Mouse (Mus musculus) CD8-positive naive resting alpha-beta T cell, adult 2 months (primary cell): ENCODE results near the gene Olfr1443.
"Not testable (repeated sequence)": the region's sequence is repeated elsewhere in the genome, so short reads cannot be mapped to it uniquely, and the experiment has no call there.

Experiments
- DNase-seq, 2 experiments: peaks; one replicate each; pipeline ENCODE4 v3.0.0; 2022; ENCODE audit warnings: low read depth in 2 of 2, low spot score in 2 of 2

Olfr1443 gene

GRCm38 (mm10) chr19:12677812-12678211 lies at the start of gene Olfr1443:
Gene Olfr1443 (plus strand): TSS chr19:12678112.
- DNase-seq: no peak

GRCm38 (mm10) chr19:12633176-12633575 lies 44.7 kb upstream of the Olfr1443 start, which contains the start of gene Glyat:
Gene Glyat (plus strand): TSS chr19:12633308.
- no peak for DNase-seq

GRCm38 (mm10) chr19:12634259-12634658 lies 43.7 kb upstream of the Olfr1443 start:
- no peak for DNase-seq

GRCm38 (mm10) chr19:12634963-12635362 lies 42.9 kb upstream of the Olfr1443 start:
- DNase-seq: no peak

GRCm38 (mm10) chr19:12636863-12637262 lies 41.0 kb upstream of the Olfr1443 start:
- DNase-seq: no peak

GRCm38 (mm10) chr19:12638049-12638448 lies 39.9 kb upstream of the Olfr1443 start:
- no peak for DNase-seq

- no peak for DNase-seq
Observed at GRCm38 (mm10) chr19:12649511-12649910, 28.4 kb upstream of the Olfr1443 start.

GRCm38 (mm10) chr19:12666156-12666555 lies 11.8 kb upstream of the Olfr1443 start:
- DNase-seq: no peak

GRCm38 (mm10) chr19:12668601-12669000 lies 9.3 kb upstream of the Olfr1443 start:
- DNase-seq: not testable (repeated sequence)

GRCm38 (mm10) chr19:12670139-12670538 lies 7.8 kb upstream of the Olfr1443 start, which contains the start of gene Olfr1442:
Gene Olfr1442 (plus strand): TSS chr19:12670439.
- no peak for DNase-seq

GRCm38 (mm10) chr19:12671051-12671450 lies 6.9 kb upstream of the Olfr1443 start:
- DNase-seq: no peak

- DNase-seq: no peak
Observed at GRCm38 (mm10) chr19:12684638-12685037, 6.7 kb downstream of the Olfr1443 start.

GRCm38 (mm10) chr19:12685231-12685630 lies 7.3 kb downstream of the Olfr1443 start:
- DNase-seq: no peak

- no peak for DNase-seq
Observed at GRCm38 (mm10) chr19:12695590-12695989, 17.7 kb downstream of the Olfr1443 start, which contains the start of gene Keg1. Gene Keg1 (plus strand): TSS chr19:12695786.

GRCm38 (mm10) chr19:12696221-12696620 lies 18.3 kb downstream of the Olfr1443 start:
- no peak for DNase-seq

GRCm38 (mm10) chr19:12708458-12708857 lies 30.5 kb downstream of the Olfr1443 start:
- no peak for DNase-seq

GRCm38 (mm10) chr19:12708986-12709385 lies 31.1 kb downstream of the Olfr1443 start:
- no peak for DNase-seq

- DNase-seq: no peak
Observed at GRCm38 (mm10) chr19:12719189-12719588, 41.3 kb downstream of the Olfr1443 start.

GRCm38 (mm10) chr19:12720463-12720862 lies 42.6 kb downstream of the Olfr1443 start:
- DNase-seq: no peak

- DNase-seq: not testable (repeated sequence)
Observed at GRCm38 (mm10) chr19:12720919-12721318, 43.0 kb downstream of the Olfr1443 start.

- not testable (repeated sequence) for DNase-seq
Observed at GRCm38 (mm10) chr19:12721596-12721995, 43.7 kb downstream of the Olfr1443 start.

GRCm38 (mm10) chr19:12722308-12722707 lies 44.4 kb downstream of the Olfr1443 start:
- DNase-seq: no peak

- no peak for DNase-seq
Observed at GRCm38 (mm10) chr19:12725851-12726250, 47.9 kb downstream of the Olfr1443 start.
